Mouse (Mus musculus): ENCODE data around the gene Phospho1. TPM values are rescaled to one million over a fixed set of nuclear protein-coding genes. Genes with fewer than 3 reads are reported as not detected.
A peak's percentile ranks its signal among the peaks of the same experiment; 100 is the strongest.

The Phospho1 gene
- polyA plus RNA-seq, 1 experiment from 2014 or later, result 14.9 TPM

DNA sequence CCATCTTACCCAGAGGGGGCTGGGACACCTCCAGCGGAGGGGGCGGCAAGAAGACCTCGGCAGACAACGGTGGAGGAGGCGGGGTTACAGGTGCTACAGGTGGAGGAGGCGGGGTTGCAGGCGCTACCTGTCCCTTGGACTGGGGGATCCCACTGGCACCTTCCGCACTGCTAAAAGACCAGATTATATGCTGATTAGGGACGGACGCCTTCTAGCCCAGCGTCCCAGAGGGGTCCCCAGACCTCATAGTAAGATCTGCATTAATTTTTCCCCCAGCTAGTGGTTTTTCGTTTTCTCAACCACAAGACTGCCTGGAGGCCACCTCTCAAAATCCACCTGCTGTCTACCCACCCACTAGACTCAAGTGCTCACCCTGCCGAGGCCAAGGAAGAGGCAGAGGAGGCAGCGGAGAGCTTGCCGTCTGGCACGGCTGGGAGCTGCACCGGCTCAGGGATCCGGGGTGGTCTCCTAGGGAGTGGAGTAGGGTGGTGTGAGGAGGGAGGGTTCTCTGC, 9.4 kb downstream of the Phospho1 start:
- H3K4me2 ChIP-seq (ENCODE audit: low read depth, low read length), result peak overlapping the region; percentile 17; the same call in 1 of the 2 replicates
- peaks cover 17% of the 10 kb centered on the region for H3K4me1 ChIP-seq (ENCODE audit: control insufficient read depth, insufficient read depth, low read length)
- WGBS, result 5% methylated on average over 16 of the region's 18 CpGs
- no peak overlapping the region for H3K27ac ChIP-seq (replicated peaks; ENCODE audit: low read depth, low read length)
- no peak overlapping the region for H3K9ac ChIP-seq (ENCODE audit: low read depth, low read length)
- no peaks in the 10 kb centered on the region for H3K9me3 ChIP-seq (ENCODE audit: control insufficient read depth, low read length)
- H3K4me3 ChIP-seq (ENCODE audit: low read depth, low read length), result no peak overlapping the region
- H3K27me3 ChIP-seq (replicated peaks; ENCODE audit: control insufficient read depth, insufficient read depth, low read length), result peaks cover 80% of the 10 kb centered on the region
- DNase-seq (ENCODE audit: low spot score) (no peak), ATAC-seq (ENCODE audit: low read depth) (peak; percentile 35)
- no peaks in the 10 kb centered on the region for H3K36me3 ChIP-seq (ENCODE audit: control insufficient read depth, insufficient read depth, low read length)

DNA sequence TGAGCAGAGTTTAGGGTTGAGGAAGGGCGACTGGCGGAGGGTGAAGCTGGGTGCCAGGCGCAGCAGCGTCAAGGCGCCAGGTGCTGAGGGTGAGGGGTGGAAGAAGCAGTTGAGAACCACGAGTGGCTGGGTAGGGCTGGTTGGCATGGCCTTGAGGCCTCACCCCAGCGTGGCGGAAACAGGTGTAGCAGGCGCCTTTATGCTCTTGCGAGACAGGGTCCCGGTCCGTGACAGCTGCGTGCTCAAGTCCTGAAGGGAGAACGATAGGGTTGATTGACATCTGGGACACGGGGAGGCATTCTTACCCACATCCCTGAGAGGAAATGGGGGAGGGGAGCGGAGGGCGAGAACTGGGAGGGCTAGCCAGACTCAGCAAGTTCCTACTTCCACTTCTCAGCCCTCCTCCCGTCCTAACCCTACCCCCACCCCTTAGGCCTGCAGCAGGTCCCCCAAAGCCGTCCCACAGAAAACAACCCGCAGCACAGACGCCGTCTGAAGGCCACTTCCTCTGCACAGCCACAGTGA, 9.9 kb downstream of the Phospho1 start:
- peak; percentile 70 for DNase-seq (ENCODE audit: low spot score)
- Histone ChIP-seq H3K9ac (ENCODE audit: low read depth, low read length) (no peak overlapping the region), H3K4me3 (ENCODE audit: low read depth, low read length) (no peak overlapping the region), H3K9me3 (ENCODE audit: control insufficient read depth, low read length) (no peaks in the 10 kb centered on the region), H3K27me3 (replicated peaks; ENCODE audit: control insufficient read depth, insufficient read depth, low read length) (peaks cover 75% of the 10 kb centered on the region), H3K4me1 (ENCODE audit: control insufficient read depth, insufficient read depth, low read length) (peaks cover 17% of the 10 kb centered on the region), H3K4me2 (ENCODE audit: low read depth, low read length) (peak overlapping the region; percentile 17), H3K36me3 (ENCODE audit: control insufficient read depth, insufficient read depth, low read length) (no peaks in the 10 kb centered on the region), H3K27ac (replicated peaks; ENCODE audit: low read depth, low read length) (no peak overlapping the region)
- WGBS, result 5% methylated on average over 21 of the region's 22 CpGs
- peak; percentile 45 for ATAC-seq (ENCODE audit: low read depth)

DNA sequence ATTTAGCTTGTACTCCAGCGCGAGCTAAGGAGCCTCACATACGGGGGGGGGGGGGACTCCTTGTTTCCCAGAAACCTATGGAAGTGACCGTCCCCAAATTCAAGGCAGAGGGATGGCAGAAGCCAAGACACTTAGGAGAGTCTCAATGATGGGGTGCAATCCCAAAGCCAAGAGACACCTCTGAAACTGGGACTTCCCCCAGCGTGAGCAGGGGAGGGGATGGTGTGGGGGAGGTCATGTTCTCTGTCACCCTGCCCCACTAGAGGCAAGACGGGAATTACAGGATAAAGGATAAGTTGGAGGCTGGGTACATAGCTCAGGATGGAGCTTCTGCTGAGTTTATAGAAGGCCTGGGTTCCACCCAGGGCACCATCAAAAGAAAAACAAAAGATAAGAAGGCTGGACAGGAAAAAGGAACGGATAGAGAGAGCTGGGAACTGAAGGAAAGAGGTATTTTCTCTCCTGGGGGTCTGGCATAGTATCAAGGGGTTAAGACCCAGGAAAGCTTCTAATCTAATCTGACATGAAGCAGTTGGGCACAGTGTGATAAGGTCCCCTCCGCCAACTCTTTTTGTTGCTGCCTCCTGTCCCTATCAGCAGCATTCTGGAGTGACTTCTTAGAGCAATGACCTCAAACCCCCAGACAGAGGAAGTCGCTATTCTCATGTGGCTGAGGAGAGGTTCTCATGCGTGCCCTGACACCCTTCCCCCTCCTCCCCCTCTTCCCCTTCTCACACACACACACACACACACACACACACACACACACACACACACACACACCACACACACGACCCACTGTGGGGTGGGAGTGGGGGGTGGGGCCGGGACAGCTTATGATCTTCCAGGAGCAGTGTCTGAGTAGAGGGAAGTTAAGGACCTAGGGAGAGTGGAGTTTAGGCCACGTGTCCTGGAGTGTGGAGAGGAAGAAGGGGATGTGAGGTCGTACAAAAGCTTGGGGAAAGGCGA, 10.7 kb downstream of the Phospho1 start:
- Histone ChIP-seq H3K4me1 (ENCODE audit: control insufficient read depth, insufficient read depth, low read length) (peaks cover 17% of the 10 kb centered on the region), H3K36me3 (ENCODE audit: control insufficient read depth, insufficient read depth, low read length) (no peaks in the 10 kb centered on the region), H3K9me3 (ENCODE audit: control insufficient read depth, low read length) (no peaks in the 10 kb centered on the region), H3K27me3 (replicated peaks; ENCODE audit: control insufficient read depth, insufficient read depth, low read length) (peaks cover 67% of the 10 kb centered on the region), H3K4me2 (ENCODE audit: low read depth, low read length) (no peak overlapping the region), H3K27ac (replicated peaks; ENCODE audit: low read depth, low read length) (no peak overlapping the region), H3K4me3 (ENCODE audit: low read depth, low read length) (no peak overlapping the region), H3K9ac (ENCODE audit: low read depth, low read length) (no peak overlapping the region)
- ATAC-seq (ENCODE audit: low read depth), result no peak
- 24% methylated on average over 15 of the region's 15 CpGs for WGBS
- DNase-seq (ENCODE audit: low spot score), result no peak

DNA sequence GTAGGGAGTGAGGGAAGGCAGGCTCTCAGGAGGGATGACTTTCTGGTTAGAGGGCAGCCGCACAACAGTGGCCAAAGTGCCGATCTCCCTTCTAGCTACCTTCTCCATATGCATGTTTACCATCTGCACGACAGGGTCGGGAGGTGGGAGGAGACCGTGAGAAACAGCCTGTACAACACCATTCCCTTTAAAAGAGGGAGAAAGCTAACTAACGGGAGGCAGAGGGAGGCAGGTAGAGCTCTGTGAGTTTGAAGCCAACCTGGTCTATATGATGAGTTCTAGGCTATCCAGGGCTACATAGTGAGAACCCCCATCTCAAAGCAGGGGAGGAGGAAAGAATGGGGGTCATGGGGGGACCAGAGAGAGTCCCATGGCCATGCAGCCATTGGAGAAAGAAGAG, 11.5 kb downstream of the Phospho1 start:
- 37% methylated on average over 6 of the region's 6 CpGs for WGBS
- Histone ChIP-seq H3K9me3 (ENCODE audit: control insufficient read depth, low read length) (no peaks in the 10 kb centered on the region), H3K4me2 (ENCODE audit: low read depth, low read length) (no peak overlapping the region), H3K4me3 (ENCODE audit: low read depth, low read length) (no peak overlapping the region), H3K36me3 (ENCODE audit: control insufficient read depth, insufficient read depth, low read length) (no peaks in the 10 kb centered on the region), H3K4me1 (ENCODE audit: control insufficient read depth, insufficient read depth, low read length) (peaks cover 14% of the 10 kb centered on the region), H3K9ac (ENCODE audit: low read depth, low read length) (no peak overlapping the region), H3K27me3 (replicated peaks; ENCODE audit: control insufficient read depth, insufficient read depth, low read length) (peaks cover 59% of the 10 kb centered on the region), H3K27ac (replicated peaks; ENCODE audit: low read depth, low read length) (no peak overlapping the region)
- DNase-seq (ENCODE audit: low spot score) (no peak), ATAC-seq (ENCODE audit: low read depth) (no peak)

DNA sequence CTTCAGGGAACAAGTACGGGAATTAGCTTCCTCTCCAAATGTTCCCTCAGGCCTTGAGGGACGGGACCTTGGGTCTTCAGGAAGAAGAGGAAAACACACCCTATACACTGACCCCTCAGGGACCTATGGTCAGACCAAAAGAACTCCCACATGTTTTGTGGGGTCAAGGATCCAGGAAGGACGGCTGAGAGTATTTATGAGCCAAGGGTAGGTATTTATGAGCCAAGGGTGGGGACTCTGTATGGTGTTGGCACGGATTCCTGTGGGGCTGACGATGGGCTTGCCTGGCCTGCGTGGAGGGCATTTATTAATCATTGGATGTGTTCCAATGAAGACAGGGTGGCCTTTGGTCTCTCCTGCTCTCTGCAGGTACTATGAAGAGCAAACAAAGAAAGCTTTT, 12.1 kb downstream of the Phospho1 start:
- no peak for ATAC-seq (ENCODE audit: low read depth)
- H3K4me1 ChIP-seq (ENCODE audit: control insufficient read depth, insufficient read depth, low read length), result peaks cover 12% of the 10 kb centered on the region

DNA sequence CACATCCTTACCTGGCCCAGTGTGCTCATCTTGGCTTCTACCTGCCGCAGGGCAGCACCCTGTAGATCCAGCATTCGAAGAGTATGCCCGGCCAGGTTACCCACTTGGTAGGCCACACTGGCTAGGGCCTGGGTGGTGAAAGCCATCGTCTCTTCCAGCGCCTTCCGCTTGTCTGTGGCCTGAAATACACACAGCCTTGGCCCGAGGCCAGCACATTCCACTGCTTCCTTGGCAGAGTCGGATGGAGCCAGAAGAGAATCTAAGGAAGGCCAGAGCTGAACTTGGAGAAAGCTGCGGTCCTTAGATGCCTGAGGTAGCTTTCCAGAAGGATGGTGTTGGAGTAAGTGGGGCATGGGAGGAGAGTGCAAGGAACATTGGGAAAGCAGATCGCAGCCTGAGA, 12.8 kb downstream of the Phospho1 start, which contains the start of gene Gngt2:
Gene Gngt2, plus strand, starts transcription at position 158 of the 400 bp plus-strand sequence.
- Histone ChIP-seq H3K4me2 (ENCODE audit: low read depth, low read length) (no peak within 1 kb of the TSS), H3K9ac (ENCODE audit: low read depth, low read length) (no peak within 1 kb of the TSS), H3K27me3 (replicated peaks; ENCODE audit: control insufficient read depth, insufficient read depth, low read length) (peaks cover 47% of the 10 kb centered on the region), H3K27ac (replicated peaks; ENCODE audit: low read depth, low read length) (no peak within 1 kb of the TSS), H3K9me3 (ENCODE audit: control insufficient read depth, low read length) (no peaks in the 10 kb centered on the region), H3K4me1 (ENCODE audit: control insufficient read depth, insufficient read depth, low read length) (peaks cover 12% of the 10 kb centered on the region), H3K4me3 (ENCODE audit: low read depth, low read length) (no peak within 1 kb of the TSS), H3K36me3 (ENCODE audit: control insufficient read depth, insufficient read depth, low read length) (no peaks in the 10 kb centered on the region)
- ATAC-seq (ENCODE audit: low read depth) (0 out of 2 replicates have a peak, but pooled peaks have one; percentile 23), DNase-seq (ENCODE audit: low spot score) (peak; percentile 91)
- WGBS, result 40% methylated on average over 8 of the region's 10 CpGs

More for the DNA sequence above, 12.1 kb downstream of the Phospho1 start:
- Histone ChIP-seq H3K4me2 (ENCODE audit: low read depth, low read length) (no peak overlapping the region), H3K27ac (replicated peaks; ENCODE audit: low read depth, low read length) (no peak overlapping the region), H3K4me3 (ENCODE audit: low read depth, low read length) (no peak overlapping the region), H3K9me3 (ENCODE audit: control insufficient read depth, low read length) (no peaks in the 10 kb centered on the region), H3K36me3 (ENCODE audit: control insufficient read depth, insufficient read depth, low read length) (no peaks in the 10 kb centered on the region), H3K27me3 (replicated peaks; ENCODE audit: control insufficient read depth, insufficient read depth, low read length) (peaks cover 53% of the 10 kb centered on the region), H3K9ac (ENCODE audit: low read depth, low read length) (no peak overlapping the region)
- WGBS, result 57% methylated on average over 6 of the region's 6 CpGs
- DNase-seq (ENCODE audit: low spot score), result no peak

DNA sequence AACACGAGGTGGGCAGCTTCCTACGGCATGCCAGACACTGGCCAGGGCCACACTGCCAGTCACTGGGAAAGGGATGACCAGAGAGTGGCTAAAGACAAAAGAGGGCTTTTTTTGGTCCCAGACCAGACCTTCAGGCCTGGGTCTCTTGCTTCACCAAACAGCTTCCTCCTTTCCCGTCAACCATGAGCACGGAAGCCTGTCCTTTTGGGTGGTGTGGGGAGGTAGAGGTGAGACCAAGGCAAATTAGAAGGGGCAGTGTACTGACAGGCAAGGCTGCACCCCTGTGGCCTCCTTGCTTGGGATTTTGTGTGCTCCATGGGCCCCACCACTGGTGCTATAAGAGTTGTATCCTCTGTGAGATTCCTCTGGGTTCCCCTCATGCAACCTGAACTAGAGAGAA, 14.3 kb downstream of the Phospho1 start:
- WGBS, result 68% methylated on average over 4 of the region's 4 CpGs
- Histone ChIP-seq H3K27ac (replicated peaks; ENCODE audit: low read depth, low read length) (no peak overlapping the region), H3K4me1 (ENCODE audit: control insufficient read depth, insufficient read depth, low read length) (peaks cover 12% of the 10 kb centered on the region), H3K27me3 (replicated peaks; ENCODE audit: control insufficient read depth, insufficient read depth, low read length) (peaks cover 31% of the 10 kb centered on the region), H3K9ac (ENCODE audit: low read depth, low read length) (no peak overlapping the region), H3K4me2 (ENCODE audit: low read depth, low read length) (no peak overlapping the region), H3K9me3 (ENCODE audit: control insufficient read depth, low read length) (no peaks in the 10 kb centered on the region), H3K36me3 (ENCODE audit: control insufficient read depth, insufficient read depth, low read length) (no peaks in the 10 kb centered on the region), H3K4me3 (ENCODE audit: low read depth, low read length) (no peak overlapping the region)
- ATAC-seq (ENCODE audit: low read depth), result no peak
- DNase-seq (ENCODE audit: low spot score), result no peak

DNA sequence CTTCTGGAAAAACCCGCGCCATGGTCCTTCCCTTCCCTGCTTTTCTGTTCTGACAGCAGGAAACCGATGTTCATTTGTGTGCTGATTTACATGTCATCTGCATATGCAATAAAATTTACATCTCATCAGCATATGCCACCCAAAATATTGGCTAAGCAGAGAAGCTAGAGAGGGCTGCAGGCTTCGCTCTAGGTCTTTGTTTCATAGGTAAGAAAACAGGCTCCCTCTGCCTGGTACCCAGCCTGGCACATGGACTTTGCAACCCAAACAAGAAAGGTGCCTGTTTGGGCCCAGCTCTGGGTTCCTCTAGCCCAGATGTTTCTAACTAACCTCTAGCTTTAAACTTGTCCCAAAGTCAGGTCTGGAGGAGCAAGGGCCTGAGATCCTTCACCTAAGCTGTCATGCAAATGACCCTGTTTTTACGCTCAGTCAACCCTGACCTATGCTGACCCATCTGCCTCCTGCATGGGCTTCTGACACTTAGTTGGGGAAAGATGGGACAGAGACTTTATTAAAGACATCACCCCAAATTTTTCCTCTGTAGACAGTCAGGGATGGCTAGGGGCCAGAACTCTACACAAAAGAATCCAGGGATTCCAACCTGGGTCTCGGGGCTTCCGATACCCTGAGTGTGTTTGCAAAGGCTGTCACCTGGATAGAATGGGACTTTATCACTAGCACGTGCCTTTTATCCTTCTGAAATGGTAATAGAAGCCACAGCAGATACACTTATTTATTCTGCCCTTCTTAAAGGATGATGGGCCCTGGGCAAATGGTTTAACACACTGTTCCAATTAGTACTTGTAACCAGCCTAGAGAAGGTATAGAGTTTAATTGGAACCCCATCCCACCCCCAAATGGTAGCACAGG, 14.9 kb downstream of the Phospho1 start:
- Histone ChIP-seq H3K9me3 (ENCODE audit: control insufficient read depth, low read length) (no peaks in the 10 kb centered on the region), H3K4me2 (ENCODE audit: low read depth, low read length) (no peak overlapping the region), H3K27me3 (replicated peaks; ENCODE audit: control insufficient read depth, insufficient read depth, low read length) (peaks cover 25% of the 10 kb centered on the region), H3K36me3 (ENCODE audit: control insufficient read depth, insufficient read depth, low read length) (no peaks in the 10 kb centered on the region), H3K9ac (ENCODE audit: low read depth, low read length) (no peak overlapping the region), H3K4me1 (ENCODE audit: control insufficient read depth, insufficient read depth, low read length) (peaks cover 12% of the 10 kb centered on the region), H3K4me3 (ENCODE audit: low read depth, low read length) (no peak overlapping the region), H3K27ac (replicated peaks; ENCODE audit: low read depth, low read length) (no peak overlapping the region)
- 72% methylated on average over 8 of the region's 8 CpGs for WGBS
- DNase-seq (ENCODE audit: low spot score) (no peak), ATAC-seq (ENCODE audit: low read depth) (no peak)
